Comparison of ENCODE assay signal across 7 mouse cellular contexts in genomic region chr10:22714520-22714919, GRCm38 (mm10). TPM values are rescaled to one million over a fixed set of nuclear protein-coding genes. Genes with fewer than 3 reads are reported as not detected.
DNase-seq lines count a peak whose midpoint lies in the region; ATAC-seq and TF ChIP-seq lines count a peak whose summit lies in the region.

No protein-coding gene starts in this region.

- peak; percentile 75; the same call in 1 of the 2 replicates for ATAC-seq in kidney, embryonic 14.5 days (ENCODE audit: low FRiP score, low TSS enrichment)
- ATAC-seq in lung, postnatal 0 days: peak; percentile 48; the same call in 1 of the 2 replicates

- no peak for TF ChIP-seq EP300 in lung, postnatal 0 days (IDR thresholded peaks at IDR 0.05)

- no peaks in the 10 kb centered on the region for H3K4me1 ChIP-seq in ES-E14 (ENCODE audit: control insufficient read depth in 2 of 2, insufficient read depth in 2 of 2, low read length in 2 of 2, poor library complexity in 1 of 2)
- H3K4me1 ChIP-seq in kidney, embryonic 14.5 days (ENCODE audit: control insufficient read depth, insufficient read depth, low read length): no peaks in the 10 kb centered on the region
- H3K4me1 ChIP-seq in lung, postnatal 0 days (ENCODE audit: insufficient read depth, low read depth, low read length): no peaks in the 10 kb centered on the region

- no peak overlapping the region for H3K4me2 ChIP-seq in kidney, embryonic 14.5 days (replicated peaks; ENCODE audit: low read depth, low read length)
- no peak overlapping the region for H3K4me2 ChIP-seq in lung, postnatal 0 days (replicated peaks; ENCODE audit: low read depth, low read length)

- no peaks in the 10 kb centered on the region for H3K9me3 ChIP-seq in ES-E14 (ENCODE audit: control insufficient read depth, insufficient read depth, low read depth, low read length)
- no peaks in the 10 kb centered on the region for H3K9me3 ChIP-seq in kidney, embryonic 14.5 days (ENCODE audit: control insufficient read depth, low read length)
- H3K9me3 ChIP-seq in lung, postnatal 0 days (ENCODE audit: low read length): no peaks in the 10 kb centered on the region

- H3K4me3 ChIP-seq in ES-E14 (ENCODE audit: insufficient read depth in 1 of 2, low read depth in 1 of 2, low read length in 2 of 2, poor library complexity in 1 of 2, severe bottlenecking in 1 of 2): no peak overlapping the region
- no peak overlapping the region for H3K4me3 ChIP-seq in kidney, embryonic 14.5 days (ENCODE audit: low read length)
- H3K4me3 ChIP-seq in lung, postnatal 0 days (ENCODE audit: low read depth, low read length): no peak overlapping the region

- no peak overlapping the region for H3K9ac ChIP-seq in ES-E14 (ENCODE audit: insufficient read depth, low read depth, low read length, poor library complexity, severe bottlenecking)
- H3K9ac ChIP-seq in kidney, embryonic 14.5 days (ENCODE audit: low read depth, low read length): no peak overlapping the region
- H3K9ac ChIP-seq in lung, postnatal 0 days (replicated peaks; ENCODE audit: low read depth): no peak overlapping the region

- peak; percentile 78 for DNase-seq in CD4-positive, CD25-positive, alpha-beta regulatory T cell, adult 2 months (ENCODE audit: low read depth, low spot score)
- no peak for DNase-seq in ES-E14 (ENCODE audit: low read depth, low spot score)
- DNase-seq in cerebellum, adult 8-10 months: peak; percentile 69
- peak; percentile 64 for DNase-seq in forelimb bud, embryonic 11.5 days (ENCODE audit: low read depth, low spot score)
- DNase-seq in lung, postnatal 0 days (ENCODE audit: low spot score): peak; percentile 86
- DNase-seq in retina, postnatal 7 days (ENCODE audit: low read depth, low spot score): peak; percentile 28

- in situ Hi-C loops in ES-E14 (cut with MboI; ENCODE audit: low sequenced_read_pairs in 2 of 2, unreplicated experiment in 2 of 2): loop anchor here in 1 of 2 experiments (10.0 kb wide), 1 partner anchor 100 kb away; no protein-coding TSS in a partner anchor

- TF ChIP-seq CTCF in lung, postnatal 0 days (IDR thresholded peaks at IDR 0.05): peak; percentile 90

- no peak overlapping the region for H3K27ac ChIP-seq in ES-E14 (ENCODE audit: insufficient read depth, low read depth, low read length, poor library complexity, severe bottlenecking)
- no peak overlapping the region for H3K27ac ChIP-seq in kidney, embryonic 14.5 days (ENCODE audit: low read depth, low read length)
- H3K27ac ChIP-seq in lung, postnatal 0 days (ENCODE audit: low read length): no peak overlapping the region

- 81% methylated on average over 4 of the region's 4 CpGs for WGBS in kidney, embryonic 14.5 days
- WGBS in lung, postnatal 0 days: 54% methylated on average over 4 of the region's 4 CpGs

- H3K36me3 ChIP-seq in ES-E14 (ENCODE audit: control insufficient read depth, insufficient read depth, low read length, poor library complexity, severe bottlenecking): peaks cover 4% of the 10 kb centered on the region; the same call in 1 of the 2 replicates
- peaks cover 16% of the 10 kb centered on the region; the same call in 1 of the 2 replicates for H3K36me3 ChIP-seq in kidney, embryonic 14.5 days (ENCODE audit: control insufficient read depth, insufficient read depth, low read length)
- H3K36me3 ChIP-seq in lung, postnatal 0 days (ENCODE audit: insufficient read depth, low read length): no peaks in the 10 kb centered on the region

- H3K27me3 ChIP-seq in kidney, embryonic 14.5 days (ENCODE audit: control insufficient read depth, insufficient read depth, low read length): no peaks in the 10 kb centered on the region
- no peaks in the 10 kb centered on the region for H3K27me3 ChIP-seq in lung, postnatal 0 days (replicated peaks; ENCODE audit: insufficient read depth, low read length)

TF ChIP-seq in ES-E14, 5 proteins besides CTCF, POLR2A, EP300 and RAD21:
- TF ChIP-seq CHD2 (IDR thresholded peaks at IDR 0.05; ENCODE audit: low read depth, low read length): no peak
- TF ChIP-seq ZC3H11A (IDR thresholded peaks at IDR 0.05; ENCODE audit: borderline replicate concordance, low read depth, low read length): peak; percentile 96
TF ChIP-seq in ES-E14: peak in this region for 1.

RNA-seq across cellular contexts. Expression of gene Tbpl1, which starts 17.2 kb away (rescaled TPM):
- total RNA-seq in ES-E14 (2012; rRNA removed): 19.9 and 26.8 TPM in 2 replicates
- 73.3 and 75.9 TPM in 2 replicates for polyA plus RNA-seq in kidney, embryonic 14.5 days (2014; fragmentation: Nextera tagmentation; extraction: Ambion mirVana)
- polyA plus RNA-seq in lung, postnatal 0 days (2015; fragmentation: Nextera tagmentation; extraction: Ambion mirVana): 42.2 and 44.7 TPM in 2 replicates
